Mouse (Mus musculus) lung, adult 2 months (tissue): Measurements from ENCODE around the gene Sbno1.

ENCODE experiments used
- CTCF ChIP-seq: fragments of 200-500 bp; IDR thresholded peaks from 2 replicates; pipeline ENCODE4 v1.5.1; 2011; ENCODE audit warnings: mild to moderate bottlenecking, low read length, control low read depth; ENCODE audit not compliant: insufficient read depth
- POLR2A ChIP-seq: fragments of 200-500 bp; IDR thresholded peaks from 2 replicates; pipeline ENCODE4 v1.6.1; 2011; ENCODE audit warnings: low read depth, mild to moderate bottlenecking, control low read depth, low read length, borderline replicate concordance; ENCODE audit errors: extremely low read depth

- TF ChIP-seq POLR2A, result no peak
- TF ChIP-seq CTCF, result no peak
Observed at GRCm38 (mm10) chr5:124364173-124364918, 61.5 kb downstream of the Sbno1 start.
